Mouse (Mus musculus): ENCODE measurements around the gene Nt5c2.
"Not testable (repeated sequence)": the region's sequence is repeated elsewhere in the genome, so short reads cannot be mapped to it uniquely, and the experiment has no call there.

- TF ChIP-seq CTCF (IDR thresholded peaks at IDR 0.05; ENCODE audit: low read depth, low read length); POLR2A (IDR thresholded peaks at IDR 0.05; ENCODE audit: insufficient read depth, low read length): not testable (repeated sequence)
These were observed 14.6 kb downstream of the Nt5c2 start for GRCm38 (mm10) chr19:47000357-47000756.

All from ES-Bruce4 (cell line).